Mouse (Mus musculus): ENCODE measurements around the gene Cdkn2aipnl.

DNA sequence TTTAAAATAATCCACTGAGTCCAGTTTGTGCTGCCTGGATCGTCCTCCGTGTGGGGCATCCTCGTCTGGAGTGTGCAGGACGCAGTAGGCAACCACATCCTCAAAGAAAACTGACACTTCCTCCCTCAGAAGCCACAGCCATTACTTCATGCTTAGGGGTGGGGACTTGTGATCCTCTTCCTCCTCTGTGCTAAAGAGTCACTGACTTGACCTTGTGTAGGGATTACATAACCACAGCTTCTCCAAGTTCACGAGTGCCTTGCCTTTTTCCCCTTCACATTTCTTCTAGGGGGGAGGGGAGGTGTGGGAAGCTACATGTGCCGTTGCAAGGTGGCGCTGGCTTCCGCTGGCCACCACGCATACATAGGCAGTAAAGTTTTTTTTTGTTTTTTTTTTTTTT is 35.7 kb upstream of the Cdkn2aipnl start:
- TF ChIP-seq POLR2A (IDR thresholded peaks at IDR 0.05; ENCODE audit: low read depth, low read length) (no peak), CTCF (IDR thresholded peaks at IDR 0.05; ENCODE audit: extremely low read depth, insufficient read depth, insufficient read length, insufficient replicate concordance) (no peak)

Measured in spleen, adult 2 months (tissue).